ENCODE assay signal across 16 mouse cellular contexts in genomic region chr14:12189266-12189665, GRCm38 (mm10).
A peak's percentile ranks its signal among the peaks of the same experiment; 100 is the strongest.
DNase-seq lines count a peak whose midpoint lies in the region; ATAC-seq and TF ChIP-seq lines count a peak whose summit lies in the region.
"Had no signal": no experiment of that assay in that cellular context is flagged by ENCODE, and none has a peak within 500 bp of the region (broad histone marks: within the 10 kb centered on the region; RNA-seq: fewer than 3 reads in every experiment).

No protein-coding gene starts in this region.

- no peaks in the 10 kb centered on the region for H3K27me3 ChIP-seq in kidney, embryonic 15.5 days
- H3K27me3 ChIP-seq in forebrain, embryonic 14.5 days (replicated peaks; ENCODE audit: control insufficient read depth, insufficient read depth, low read length), result no peaks in the 10 kb centered on the region
- H3K27me3 ChIP-seq in hindbrain, postnatal 0 days (ENCODE audit: insufficient read depth, low read length), result no peaks in the 10 kb centered on the region
- H3K27me3 ChIP-seq in neural tube, embryonic 12.5 days (replicated peaks), result no peaks in the 10 kb centered on the region
- H3K27me3 ChIP-seq: embryonic facial prominence, embryonic 12.5 days; heart, embryonic 12.5 days had no signal

- H3K36me3 ChIP-seq in kidney, embryonic 15.5 days, result no peaks in the 10 kb centered on the region
- H3K36me3 ChIP-seq in forebrain, embryonic 14.5 days (ENCODE audit: control insufficient read depth, insufficient read depth, low read length), result no peaks in the 10 kb centered on the region
- no peaks in the 10 kb centered on the region for H3K36me3 ChIP-seq in hindbrain, postnatal 0 days (ENCODE audit: insufficient read depth, low read length)
- no peaks in the 10 kb centered on the region for H3K36me3 ChIP-seq in neural tube, embryonic 12.5 days
- H3K36me3 ChIP-seq: embryonic facial prominence, embryonic 12.5 days; heart, embryonic 12.5 days had no signal

- DNase-seq in kidney, adult 18-20 months, result no peak
- no peak for DNase-seq in forebrain, embryonic 14.5 days (ENCODE audit: low spot score)
- no peak for DNase-seq in hindbrain, postnatal 0 days (ENCODE audit: low spot score)
- no peak for DNase-seq in cerebellum, adult 9-11 months
- DNase-seq in cerebellum, postnatal 36 days, result no peak
- no peak for DNase-seq in layer of hippocampus, postnatal 36 days
- DNase-seq: adrenal gland, adult 2 months; gastrocnemius, postnatal 14 days; liver, postnatal 0 days; spleen, adult 18-20 months; thymus, postnatal 25 days had no signal

- 74% methylated on average over 3 of the region's 3 CpGs for WGBS in kidney, embryonic 15.5 days
- 12% methylated on average over 3 of the region's 3 CpGs for WGBS in forebrain, embryonic 14.5 days
- WGBS in hindbrain, postnatal 0 days, result 43% methylated on average over 3 of the region's 3 CpGs
- 47% methylated on average over 3 of the region's 3 CpGs for WGBS in neural tube, embryonic 12.5 days

- H3K4me3 ChIP-seq in kidney, embryonic 15.5 days (replicated peaks), result no peak overlapping the region
- H3K4me3 ChIP-seq in forebrain, embryonic 14.5 days (ENCODE audit: low read depth, low read length), result no peak overlapping the region
- no peak overlapping the region for H3K4me3 ChIP-seq in hindbrain, postnatal 0 days (ENCODE audit: low read length)
- H3K4me3 ChIP-seq in neural tube, embryonic 12.5 days, result no peak overlapping the region
- H3K4me3 ChIP-seq: embryonic facial prominence, embryonic 12.5 days; heart, embryonic 12.5 days had no signal

- H3K9me3 ChIP-seq in kidney, embryonic 15.5 days (replicated peaks), result no peaks in the 10 kb centered on the region
- no peaks in the 10 kb centered on the region for H3K9me3 ChIP-seq in forebrain, embryonic 14.5 days (replicated peaks; ENCODE audit: control insufficient read depth, low read length)
- H3K9me3 ChIP-seq in hindbrain, postnatal 0 days (ENCODE audit: low read length), result no peaks in the 10 kb centered on the region
- H3K9me3 ChIP-seq in neural tube, embryonic 12.5 days, result no peaks in the 10 kb centered on the region
- H3K9me3 ChIP-seq: embryonic facial prominence, embryonic 12.5 days; heart, embryonic 12.5 days had no signal

- 0 out of 2 replicates have a peak, but pooled peaks have one; percentile 24 for ATAC-seq in kidney, embryonic 15.5 days (replicated peaks; ENCODE audit: low FRiP score)
- peak; percentile 16; the same call in 1 of the 2 replicates for ATAC-seq in forebrain, embryonic 14.5 days
- no peak for ATAC-seq in hindbrain, postnatal 0 days
- peak; percentile 12 for ATAC-seq in neural tube, embryonic 12.5 days (ENCODE audit: low FRiP score, low read depth)
- ATAC-seq: liver, postnatal 0 days had no signal

- H3K4me1 ChIP-seq in kidney, embryonic 15.5 days, result peaks cover 31% of the 10 kb centered on the region
- H3K4me1 ChIP-seq in forebrain, embryonic 14.5 days (ENCODE audit: control insufficient read depth, insufficient read depth, low read length), result peaks cover 47% of the 10 kb centered on the region
- peaks cover 5% of the 10 kb centered on the region; the same call in 1 of the 2 replicates for H3K4me1 ChIP-seq in hindbrain, postnatal 0 days (ENCODE audit: insufficient read depth, low read length)
- peaks cover 50% of the 10 kb centered on the region for H3K4me1 ChIP-seq in neural tube, embryonic 12.5 days

- H3K4me2 ChIP-seq in kidney, embryonic 15.5 days, result no peak overlapping the region
- peak overlapping the region; percentile 41 for H3K4me2 ChIP-seq in forebrain, embryonic 14.5 days (ENCODE audit: low read length)
- no peak overlapping the region for H3K4me2 ChIP-seq in hindbrain, postnatal 0 days (ENCODE audit: low read depth, low read length)
- H3K4me2 ChIP-seq in neural tube, embryonic 12.5 days (replicated peaks), result peak overlapping the region; percentile 47
- H3K4me2 ChIP-seq: embryonic facial prominence, embryonic 12.5 days; heart, embryonic 12.5 days had no signal

- no peak overlapping the region for H3K9ac ChIP-seq in kidney, embryonic 15.5 days
- no peak overlapping the region for H3K9ac ChIP-seq in forebrain, embryonic 14.5 days (ENCODE audit: low read length)
- H3K9ac ChIP-seq in hindbrain, postnatal 0 days (replicated peaks; ENCODE audit: low read length), result no peak overlapping the region
- H3K9ac ChIP-seq in neural tube, embryonic 12.5 days, result no peak overlapping the region
- H3K9ac ChIP-seq: embryonic facial prominence, embryonic 12.5 days; heart, embryonic 12.5 days; liver, postnatal 0 days had no signal

- no peak for TF ChIP-seq CTCF in hindbrain, postnatal 0 days (IDR thresholded peaks at IDR 0.05; ENCODE audit: low read depth)

- H3K27ac ChIP-seq in kidney, embryonic 15.5 days, result peak overlapping the region; percentile 85
- H3K27ac ChIP-seq in forebrain, embryonic 14.5 days (ENCODE audit: low read depth, low read length), result peak overlapping the region; percentile 89
- peak overlapping the region; percentile 17; the same call in 1 of the 2 replicates for H3K27ac ChIP-seq in hindbrain, postnatal 0 days
- 0 out of 2 replicates have a peak overlapping the region, but pooled peaks have one; percentile 15 for H3K27ac ChIP-seq in neural tube, embryonic 12.5 days
- H3K27ac ChIP-seq: macrophage had no signal

Comparison
In these comparisons a context has a peak if more than half of its experiments do, and no peak if none do; other contexts are left out.
1. H3K27ac ChIP-seq: peak in every context shown above with its lines; median percentile 89 in forebrain, embryonic 14.5 days; 85 in kidney, embryonic 15.5 days; 17 in hindbrain, postnatal 0 days; 15 in neural tube, embryonic 12.5 days.
2. H3K4me2 ChIP-seq: peak in forebrain, embryonic 14.5 days (single experiment) and neural tube, embryonic 12.5 days (single experiment); none in kidney, embryonic 15.5 days (single experiment) and hindbrain, postnatal 0 days (single experiment).